Mouse (Mus musculus) layer of hippocampus, adult 9-11 months (tissue): ENCODE data around the gene Mapk10.

Source experiments
- DNase-seq: peaks from one replicate; pipeline ENCODE4 v3.0.0; 2022

Gene Mapk10

DNA sequence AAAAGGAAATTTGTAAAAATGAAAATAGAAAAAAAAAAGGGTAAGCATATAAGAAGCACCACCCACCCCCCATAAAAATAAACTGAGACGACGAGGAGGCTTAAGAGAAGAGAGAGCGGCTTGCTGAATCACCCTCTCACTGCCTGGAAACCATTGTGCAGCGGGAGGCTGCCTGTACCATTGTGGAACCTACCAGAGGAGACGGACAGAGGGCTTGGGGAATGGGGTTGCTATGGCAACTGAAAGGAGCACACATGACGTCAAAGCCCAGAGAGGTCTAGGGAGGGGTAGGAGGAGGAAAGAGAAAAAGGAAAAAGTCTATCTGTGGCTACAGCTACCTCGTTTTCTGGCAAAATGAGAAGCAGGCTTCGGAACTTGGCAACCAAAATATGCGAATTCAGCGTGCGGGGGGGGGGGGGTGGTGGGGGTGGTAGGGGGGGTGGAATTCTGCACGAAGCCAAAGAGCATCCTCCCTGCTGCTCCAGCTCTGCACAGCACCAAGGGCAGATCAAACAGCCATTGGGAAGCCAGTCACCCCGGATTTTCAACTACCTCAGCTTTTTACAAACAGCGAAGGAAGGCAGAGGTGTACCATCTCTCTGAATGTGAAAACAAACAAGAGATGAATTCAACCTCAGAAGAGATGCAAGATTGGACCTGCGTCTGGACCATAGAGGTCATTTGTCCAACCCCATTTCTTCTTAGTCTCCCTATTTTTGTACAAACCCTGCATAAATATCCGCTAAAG, at the start of gene Mapk10:
TSS of gene Mapk10 (minus strand) at position 234 of the 748 bp plus-strand sequence.
- DNase-seq: peak; percentile 92

DNA sequence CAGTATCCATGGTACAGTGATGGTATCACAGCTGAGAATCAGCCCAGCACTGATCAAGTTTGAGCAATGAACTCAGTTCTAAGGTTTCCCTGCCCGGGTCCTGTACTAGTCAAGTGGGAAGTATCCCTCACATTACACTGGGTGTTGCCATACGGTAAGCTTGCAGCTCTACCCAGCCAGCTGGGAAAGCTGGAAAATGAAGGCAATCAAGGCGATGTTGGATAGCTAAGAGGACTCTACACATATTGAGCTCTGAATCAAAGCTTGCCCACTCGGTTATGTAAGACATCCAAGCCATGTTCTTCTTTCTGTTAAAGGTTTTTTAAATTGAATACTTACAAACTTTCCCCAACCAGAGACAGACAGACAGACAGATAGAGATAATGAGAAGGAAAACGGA, 45.0 kb upstream of the Mapk10 start:
- no peak for DNase-seq

DNA sequence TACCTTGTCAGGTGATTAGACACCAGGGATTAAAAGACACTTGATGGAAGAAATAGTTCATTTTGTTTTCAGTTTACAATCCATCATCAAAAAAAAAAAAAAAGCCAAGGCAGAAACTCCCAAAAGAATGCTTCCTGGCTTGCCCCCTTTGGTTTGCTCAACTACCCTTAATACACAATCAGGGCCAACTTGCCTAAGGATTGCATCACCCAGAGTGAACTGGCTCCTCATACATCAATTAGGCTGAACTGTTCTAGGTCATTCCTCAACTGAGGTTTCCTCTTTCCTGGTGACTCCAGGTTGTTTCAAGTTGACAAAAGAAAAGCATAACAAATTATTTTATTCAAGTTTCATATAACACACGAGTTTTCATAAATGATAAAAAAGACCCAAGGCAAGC, 31.3 kb upstream of the Mapk10 start:
- DNase-seq: no peak

DNA sequence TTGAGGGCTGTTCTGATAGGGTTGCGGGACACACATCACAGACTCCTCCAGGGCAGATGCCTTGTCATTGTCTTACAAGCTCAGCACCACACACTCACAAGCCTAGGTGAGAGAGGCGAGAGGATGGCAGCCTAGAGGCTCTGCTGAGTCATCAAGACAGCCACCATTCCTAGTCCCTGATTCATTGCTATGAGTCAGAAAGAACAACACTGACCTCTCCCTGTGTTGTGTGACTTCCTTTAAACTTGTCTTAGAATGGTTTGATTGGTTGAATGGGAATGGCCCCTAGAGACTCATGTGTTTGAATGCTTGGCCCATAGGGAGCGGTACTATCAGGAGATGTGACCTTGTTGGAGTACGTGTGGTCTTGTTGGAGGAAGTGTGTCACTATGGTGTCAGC, 20.7 kb upstream of the Mapk10 start:
- DNase-seq: no peak

DNA sequence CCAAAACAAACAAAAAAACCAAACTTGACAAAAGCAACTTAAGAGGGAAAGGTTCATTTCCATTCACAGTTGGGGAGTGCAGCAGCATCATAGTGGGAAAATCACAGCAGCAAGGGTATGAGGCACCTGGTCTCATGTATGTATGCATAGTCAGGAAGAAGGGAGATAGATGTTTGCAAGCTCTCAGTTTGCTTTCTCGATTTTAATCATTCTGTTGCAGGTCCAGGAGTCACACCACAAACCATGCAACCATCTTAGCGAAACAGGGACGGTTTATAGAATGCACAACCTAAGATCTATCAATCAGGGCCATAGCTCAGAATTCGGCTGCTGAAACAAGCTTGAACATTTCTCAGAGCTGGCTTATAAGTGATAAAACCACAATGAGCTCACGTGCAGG, 19.2 kb upstream of the Mapk10 start:
- DNase-seq: no peak

DNA sequence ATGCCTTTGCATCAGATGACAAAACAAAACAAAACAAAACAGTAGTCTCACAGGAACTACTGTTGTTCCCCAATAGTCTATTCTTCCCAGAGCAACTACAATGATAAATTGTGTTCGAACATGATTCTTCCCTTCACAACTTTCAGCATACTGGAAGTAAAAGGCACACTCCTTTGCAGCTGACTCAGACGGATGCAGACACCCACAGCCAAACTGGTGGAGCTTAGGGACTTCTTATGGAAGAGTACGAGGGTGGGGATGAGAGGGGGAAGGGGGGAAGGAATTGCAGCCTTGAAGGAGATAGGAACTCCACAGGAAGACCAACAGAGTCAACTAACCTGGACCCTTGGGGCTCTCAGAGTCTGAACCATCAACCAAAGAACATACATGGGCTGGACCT, 18.2 kb upstream of the Mapk10 start:
- DNase-seq: no peak

DNA sequence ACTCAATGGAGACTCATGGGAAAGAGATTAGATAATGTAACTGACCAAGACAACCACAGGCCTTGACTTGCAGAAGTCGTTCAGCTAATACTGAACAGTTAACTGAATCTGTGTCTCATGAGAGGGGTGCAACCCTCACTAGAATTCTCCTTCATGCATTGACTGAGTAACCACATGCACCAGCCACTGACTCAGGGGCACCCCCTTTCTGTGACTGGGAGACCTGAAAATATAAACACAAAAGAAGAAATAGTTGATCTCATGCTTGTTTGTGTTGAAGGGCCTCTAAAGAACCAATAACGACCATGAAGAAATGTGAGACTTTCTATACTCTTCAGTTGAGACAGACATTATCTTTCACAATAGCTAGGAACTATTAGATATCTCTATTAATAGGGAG, 10.9 kb upstream of the Mapk10 start:
- no peak for DNase-seq

DNA sequence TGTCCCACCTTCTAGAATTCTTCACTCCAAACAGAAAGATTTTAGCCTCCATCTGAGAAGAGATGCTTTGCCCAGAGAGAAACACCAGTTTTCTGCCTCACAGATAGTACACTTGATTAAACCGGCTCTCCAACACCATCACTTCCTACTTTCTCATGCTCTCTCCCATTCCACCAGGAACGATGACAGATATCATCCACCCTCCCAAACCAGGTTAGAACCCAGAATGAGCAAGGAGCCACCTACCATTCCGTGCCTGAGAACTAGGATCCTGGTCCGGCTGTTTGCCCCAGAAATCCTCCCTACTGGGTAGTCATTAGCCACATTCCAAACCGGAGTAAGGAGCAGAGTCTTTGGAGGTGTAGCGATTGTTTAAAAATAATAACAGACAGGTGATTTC, 490 bp downstream of the Mapk10 start:
- DNase-seq: no peak

DNA sequence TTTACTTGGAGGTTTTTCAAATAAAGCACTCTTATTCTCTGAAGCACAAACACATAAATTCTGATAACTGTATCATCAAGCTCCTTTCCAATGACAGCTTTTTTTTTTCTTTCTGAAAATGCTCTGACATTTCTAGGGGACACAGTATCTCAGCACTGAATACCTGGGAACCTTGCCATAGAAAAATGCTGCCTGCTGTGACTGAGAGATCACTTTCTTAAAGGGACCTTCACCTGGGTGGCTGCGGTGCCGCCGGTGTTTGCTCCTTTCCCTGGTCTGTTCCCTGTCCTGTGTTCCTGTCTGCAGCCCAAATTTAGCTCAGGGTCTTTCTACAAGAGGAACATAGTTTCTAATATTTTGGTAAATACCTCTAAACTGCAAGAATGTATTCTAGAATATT, 1.1 kb downstream of the Mapk10 start:
- DNase-seq: no peak

DNA sequence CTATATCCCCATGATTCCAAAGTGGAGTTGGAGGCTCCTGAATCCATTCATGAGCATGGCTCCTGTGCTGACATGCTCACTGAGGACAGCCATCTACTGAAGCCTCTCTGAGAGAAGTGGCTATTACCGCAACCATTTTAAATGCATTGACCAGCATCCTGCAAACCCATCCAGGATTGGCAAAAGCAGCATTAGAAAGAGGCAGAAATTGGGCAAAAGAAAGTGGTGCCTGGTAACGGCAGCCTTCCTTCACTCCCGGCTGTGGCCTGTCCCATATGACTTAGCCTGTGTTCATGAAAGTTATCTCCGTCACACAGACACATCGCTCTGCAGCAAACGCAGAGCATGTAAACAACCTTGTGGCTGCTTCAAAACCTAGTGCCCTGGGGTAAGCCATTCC, 1.6 kb downstream of the Mapk10 start:
- DNase-seq: no peak

DNA sequence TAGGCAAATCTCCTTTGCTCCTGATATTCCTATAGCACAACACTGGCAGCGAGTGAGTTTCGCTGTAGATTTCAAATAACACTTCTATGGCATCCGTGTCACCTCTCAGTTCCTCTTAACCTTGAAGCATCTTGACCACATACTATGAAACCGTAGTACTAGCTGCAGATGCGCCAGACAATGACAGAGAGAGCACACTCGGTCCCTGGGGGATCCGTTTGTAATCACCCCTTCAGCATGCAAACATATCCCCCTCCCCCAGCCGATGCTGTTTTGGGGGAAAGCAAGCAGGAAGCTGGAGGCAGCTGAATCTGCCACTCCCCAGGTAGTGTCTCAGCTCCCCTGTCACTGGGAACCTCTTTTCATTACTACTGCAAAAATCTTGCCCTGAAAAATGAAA, 2.3 kb downstream of the Mapk10 start:
- no peak for DNase-seq

DNA sequence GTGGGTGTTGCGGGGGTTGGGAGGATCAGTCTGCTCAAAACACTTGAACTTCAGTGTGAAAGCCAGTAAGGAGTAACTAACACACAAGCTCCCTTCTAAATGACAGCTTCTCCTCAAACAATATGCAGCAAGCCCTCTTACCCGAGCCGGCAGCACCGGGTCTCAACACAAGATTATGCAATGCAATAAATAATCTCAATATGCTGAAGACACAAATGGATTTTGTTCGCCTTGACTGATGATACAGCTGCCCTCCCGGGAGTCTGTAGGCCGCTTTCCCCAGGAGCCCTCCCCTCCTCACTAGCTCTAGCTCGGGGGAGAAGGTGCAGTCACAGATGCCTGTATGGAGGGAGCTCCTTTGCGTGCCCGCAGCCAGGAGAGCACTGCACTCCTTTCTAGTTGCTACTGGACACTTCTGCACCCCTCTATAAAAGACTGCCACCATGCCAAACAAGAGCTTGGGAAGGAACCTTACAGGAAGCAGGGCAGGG, 3.1 kb downstream of the Mapk10 start:
- DNase-seq: no peak

DNA sequence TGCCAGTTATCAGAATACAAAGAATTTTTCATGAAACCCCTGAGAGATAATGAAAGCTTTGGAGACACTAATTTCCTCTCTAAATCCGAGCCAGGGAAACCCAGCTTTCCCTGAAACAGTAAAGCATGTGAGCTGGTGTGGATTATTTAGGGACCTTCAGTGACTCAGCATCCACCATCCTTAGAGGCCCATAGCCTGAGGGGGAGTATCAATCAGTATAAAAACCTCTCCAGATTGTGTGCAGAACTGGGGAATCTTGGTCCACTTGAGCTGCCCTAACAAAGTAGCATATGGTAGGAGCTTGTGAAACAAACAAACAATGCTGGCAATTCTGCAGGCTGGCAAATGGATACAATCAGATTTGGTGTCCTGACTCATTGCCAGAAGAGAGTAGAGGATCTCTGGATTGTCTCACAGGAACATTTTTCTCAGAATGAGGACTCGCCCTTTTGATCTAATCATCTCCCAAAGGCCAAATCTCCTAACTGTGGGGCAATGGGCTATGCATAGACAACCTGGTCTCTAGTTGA, 13.3 kb downstream of the Mapk10 start:
- no peak for DNase-seq

DNA sequence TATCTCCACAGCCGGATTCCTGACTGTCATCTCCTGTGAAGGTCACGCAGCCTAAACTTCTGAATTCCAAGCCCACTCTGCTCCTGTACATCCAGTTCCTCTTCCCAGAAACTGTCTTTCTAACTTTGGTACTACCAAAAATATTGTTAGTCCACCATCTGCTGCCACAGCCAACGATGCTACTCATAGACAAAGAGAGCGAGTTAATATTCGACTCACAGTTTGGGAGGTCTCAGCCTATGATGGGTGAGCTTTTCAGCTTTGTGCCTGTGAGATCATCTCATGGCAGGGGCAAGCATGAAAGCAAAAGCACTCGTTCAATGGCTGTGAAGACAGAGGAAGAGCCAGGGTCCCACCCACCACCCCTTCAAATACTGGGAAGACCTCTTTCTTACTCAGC, 16.6 kb downstream of the Mapk10 start:
- no peak for DNase-seq

DNA sequence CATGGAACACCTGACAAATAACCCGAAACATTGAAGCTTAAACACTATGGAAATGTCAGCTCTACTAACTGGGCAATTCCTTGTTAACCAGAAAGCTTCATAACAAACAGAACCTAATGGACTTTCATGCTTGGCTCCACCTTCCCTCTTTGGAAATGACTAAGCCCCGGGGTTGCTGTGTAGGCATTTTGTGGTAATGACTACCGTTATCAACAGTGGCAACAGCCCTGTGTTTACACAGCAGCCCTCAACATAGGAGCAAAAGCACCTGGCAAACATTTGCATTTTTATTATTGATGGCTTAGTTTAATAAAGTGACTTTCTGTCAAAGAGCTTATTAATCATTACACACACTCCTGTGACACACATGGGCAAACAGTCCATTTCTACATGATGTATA, 17.4 kb downstream of the Mapk10 start:
- DNase-seq: no peak

DNA sequence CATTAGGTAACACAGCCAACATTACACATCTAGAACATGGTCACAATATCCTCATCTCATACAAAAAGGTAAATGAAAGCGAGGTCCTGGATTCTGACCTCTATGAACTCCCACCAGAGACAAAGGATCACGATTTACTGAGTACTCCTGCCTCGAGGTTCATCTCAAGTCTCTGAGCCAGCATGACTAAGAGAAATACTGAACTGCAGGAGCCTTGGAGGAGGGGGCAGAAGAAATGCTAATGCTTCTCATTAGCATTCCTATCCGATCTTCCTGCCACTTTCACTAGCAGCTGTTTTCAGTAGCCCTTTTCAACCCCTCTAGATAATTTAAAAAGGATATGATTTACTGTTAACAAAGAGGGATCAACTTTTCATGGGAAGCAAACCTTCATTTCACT, 19.6 kb downstream of the Mapk10 start:
- DNase-seq: no peak

DNA sequence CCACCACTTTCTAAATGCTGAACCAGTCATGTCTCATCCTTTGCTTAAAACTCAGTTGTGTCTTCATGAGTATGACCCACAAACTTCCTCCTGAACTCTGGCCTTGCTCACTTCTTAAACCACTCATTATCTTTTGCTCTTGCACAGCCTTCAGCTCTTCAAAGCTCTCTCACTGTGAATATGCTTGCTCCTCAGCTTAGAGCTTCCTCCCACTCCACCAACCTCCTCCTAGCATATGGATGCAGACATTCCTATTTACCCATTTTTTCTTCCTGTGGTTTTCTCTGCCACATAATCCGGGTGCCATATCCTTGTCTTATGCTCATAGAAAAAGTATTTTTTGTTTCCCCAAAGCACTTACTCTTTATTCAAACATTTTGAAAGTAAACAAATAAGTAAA, 26.9 kb downstream of the Mapk10 start:
- no peak for DNase-seq

DNA sequence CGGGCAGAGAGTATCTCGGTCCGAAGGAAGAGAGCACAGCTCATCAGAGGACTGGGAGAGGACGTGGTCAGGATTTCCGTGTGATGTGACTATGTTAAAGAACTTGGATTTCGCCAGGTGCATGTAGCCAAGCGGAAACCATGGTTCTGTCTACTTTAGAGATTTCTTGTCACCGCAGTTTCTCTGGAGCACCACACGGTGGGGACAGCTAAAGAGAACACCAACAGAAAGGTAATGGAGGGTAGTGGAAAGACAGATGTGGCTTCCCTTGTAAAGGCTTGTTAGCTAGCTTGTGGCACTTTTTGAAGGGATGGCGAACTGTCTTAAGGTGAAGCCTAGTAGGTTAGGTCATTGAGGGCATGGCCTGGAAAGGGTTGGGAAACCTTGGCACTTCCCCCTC, 29.5 kb downstream of the Mapk10 start:
- DNase-seq: no peak

DNA sequence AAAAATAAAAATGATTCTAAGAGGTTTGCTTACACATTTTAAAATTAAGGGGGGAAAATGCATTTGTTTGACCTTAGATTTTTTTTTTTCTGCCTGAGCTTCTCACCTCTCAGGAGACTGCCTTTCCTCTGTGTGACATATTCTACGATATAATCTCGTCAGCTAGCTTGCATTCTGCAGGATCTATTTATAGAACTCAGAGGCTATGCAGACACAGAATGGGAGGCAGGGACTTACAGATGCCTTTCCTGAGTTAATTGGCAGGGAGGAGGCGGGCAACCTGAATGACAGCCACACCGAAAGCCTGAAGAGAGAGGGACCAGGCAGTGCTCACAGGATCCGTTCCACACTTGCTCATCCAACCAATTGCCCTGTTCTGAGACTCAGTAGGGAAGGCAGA, 34.1 kb downstream of the Mapk10 start:
- DNase-seq: peak; percentile 66

DNA sequence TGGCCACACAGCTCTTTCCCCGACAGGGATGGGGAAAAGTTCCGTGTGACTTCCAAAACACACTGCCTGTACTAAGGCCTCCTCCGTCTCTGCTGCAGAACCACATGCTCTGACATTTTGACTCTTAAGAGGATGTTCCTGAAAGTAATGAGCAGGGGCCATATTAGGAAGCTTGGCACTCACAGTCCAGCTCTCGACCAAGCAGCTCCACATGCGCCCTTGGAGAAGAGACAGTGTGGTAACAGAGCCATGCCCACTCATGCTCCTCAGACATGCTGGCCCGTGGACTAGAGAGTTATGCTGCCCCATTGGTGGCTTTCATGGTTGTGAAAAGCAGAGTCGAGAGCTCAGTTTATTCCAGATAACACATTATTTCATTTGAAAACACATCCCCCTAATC, 35.1 kb downstream of the Mapk10 start:
- no peak for DNase-seq

DNA sequence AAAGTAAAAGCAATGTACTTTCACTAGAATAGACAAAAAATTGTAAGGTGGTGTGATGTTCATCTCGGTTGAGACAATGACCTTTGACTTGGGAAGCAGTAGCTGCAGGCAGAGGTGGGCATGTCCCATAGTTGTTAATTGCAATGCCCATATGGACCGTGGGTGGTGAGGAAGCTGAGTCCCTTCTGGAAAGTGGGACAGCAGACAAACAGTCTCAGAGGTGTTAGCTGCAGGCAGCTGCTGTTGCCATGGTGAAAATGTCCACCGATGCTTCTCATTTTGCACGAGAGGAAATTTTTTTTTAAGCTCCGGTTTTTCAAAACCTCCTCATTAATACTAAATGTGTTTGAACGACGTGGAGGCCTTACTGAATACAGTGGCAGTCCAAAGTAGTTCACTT, 36.5 kb downstream of the Mapk10 start:
- DNase-seq: peak; percentile 83

DNA sequence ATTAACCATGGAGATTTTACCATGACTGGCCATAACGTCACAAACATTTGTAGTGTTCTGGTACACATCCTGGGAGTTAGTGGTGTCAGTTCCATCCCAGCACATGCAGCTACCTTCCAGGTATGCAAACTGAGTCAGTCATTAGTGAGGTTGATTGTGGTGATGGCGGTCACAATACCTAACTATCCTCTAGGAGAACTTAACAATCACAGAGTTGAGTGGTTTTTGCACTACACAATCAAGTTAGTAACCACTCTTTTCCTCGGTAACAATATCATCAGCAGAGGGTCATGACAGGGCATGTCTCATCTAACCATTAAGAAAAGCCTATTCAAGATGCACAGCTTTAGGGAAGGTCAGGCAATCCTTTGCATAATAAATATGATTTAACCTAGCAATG, 39.9 kb downstream of the Mapk10 start:
- DNase-seq: no peak

DNA sequence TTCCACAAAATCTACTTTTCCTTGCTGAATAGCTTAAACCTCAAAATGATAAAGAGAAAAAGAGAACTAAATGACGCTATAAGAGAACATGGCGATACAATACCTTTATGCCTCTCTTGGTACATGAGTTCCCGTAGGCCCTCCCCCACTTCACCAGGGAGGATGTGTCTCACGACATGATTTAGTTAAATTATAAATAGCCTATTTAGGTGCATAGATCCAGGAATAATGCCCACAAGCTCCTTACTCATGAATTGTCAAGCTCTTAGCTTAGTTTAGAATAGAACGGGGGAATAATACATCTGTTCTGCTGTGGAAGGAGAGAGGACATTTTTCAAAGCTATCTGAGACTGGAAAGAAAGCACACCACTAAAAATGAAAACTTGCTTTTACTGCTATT, 43.8 kb downstream of the Mapk10 start:
- DNase-seq: no peak

DNA sequence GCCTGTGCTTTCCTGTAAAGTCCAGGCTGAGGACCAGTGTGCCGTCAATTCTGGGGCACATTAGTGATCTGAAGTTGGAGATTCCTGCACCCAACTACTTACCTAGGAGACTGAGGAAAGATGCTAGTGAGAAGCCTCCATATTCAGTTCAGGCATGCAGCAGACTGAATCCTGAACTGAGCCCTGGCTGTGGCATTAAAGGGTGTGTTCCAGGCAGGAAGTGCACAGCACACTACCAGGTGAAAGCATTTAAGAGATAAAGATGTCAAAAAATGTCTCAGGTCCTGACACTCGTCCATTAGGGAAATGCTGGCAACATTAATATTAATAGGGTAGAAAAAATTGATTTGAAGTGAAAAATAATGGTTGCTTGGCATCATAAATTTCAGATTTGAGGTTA, 44.4 kb downstream of the Mapk10 start:
- DNase-seq: no peak

DNA sequence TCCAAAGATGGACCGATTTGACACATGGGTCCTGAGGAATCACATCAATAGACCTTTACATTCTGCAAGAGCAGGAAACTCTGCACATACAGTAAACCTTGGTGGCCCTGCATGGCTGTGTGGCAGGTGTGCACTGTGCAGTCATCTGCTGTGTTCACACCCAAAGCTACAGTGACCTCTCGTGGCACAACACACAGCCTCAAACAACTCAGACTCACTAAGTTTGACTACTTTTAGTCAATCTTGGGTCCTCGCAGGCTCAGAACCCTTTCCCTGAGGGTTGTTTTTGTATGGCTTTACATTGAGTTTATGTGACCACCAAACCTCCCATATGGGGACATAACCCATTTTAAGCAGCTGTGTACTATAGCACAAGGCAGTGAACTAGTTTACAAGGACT, 47.1 kb downstream of the Mapk10 start:
- no peak for DNase-seq
